Mouse (Mus musculus): ENCODE results near the gene Phactr2. TPM values are rescaled to one million over a fixed set of nuclear protein-coding genes. Genes with fewer than 3 reads are reported as not detected.

Gene Phactr2
- polyA plus RNA-seq, 1 experiment from 2014 or later: 24.7 TPM

DNA sequence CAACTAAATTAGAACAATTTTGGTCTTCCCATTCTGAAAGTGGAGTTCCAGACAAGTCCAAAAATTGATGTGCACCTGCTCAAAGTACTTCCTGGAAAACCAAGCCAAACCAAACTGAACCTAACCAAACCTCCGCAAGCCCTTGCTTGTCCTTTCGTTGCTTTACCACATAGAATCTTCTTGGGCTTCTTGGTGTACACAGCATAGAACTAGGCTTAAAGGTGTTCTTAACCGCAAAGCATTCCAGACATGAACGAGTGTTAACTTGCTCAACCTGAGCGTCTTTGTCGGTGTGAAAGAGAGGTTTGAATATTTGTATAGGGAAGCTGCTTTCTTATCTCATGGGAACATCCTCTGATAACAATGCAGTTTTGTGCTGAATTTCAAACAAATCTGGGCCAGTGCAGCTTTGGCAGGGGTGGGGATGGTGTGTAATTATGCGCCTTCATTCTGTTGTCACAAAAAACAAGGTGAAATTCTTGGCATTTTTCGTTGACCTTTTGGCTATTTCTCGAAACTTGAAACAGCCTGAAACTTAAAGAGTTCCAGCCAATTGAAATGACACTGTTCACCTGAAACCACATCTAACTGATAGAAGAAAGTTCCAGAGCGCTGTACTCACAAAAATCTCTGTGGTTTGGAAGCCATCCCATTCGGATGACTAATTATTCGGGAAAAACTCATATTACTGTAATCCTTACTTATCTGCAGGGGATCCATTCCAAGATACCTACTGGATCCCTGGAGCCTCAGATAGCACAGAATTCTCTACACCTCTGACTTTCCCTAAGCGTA lies 104.4 kb downstream of the Phactr2 start:
- Histone ChIP-seq H3K4me1 (ENCODE audit: insufficient read depth, low read depth, low read length) (no peaks in the 10 kb centered on the region), H3K4me2 (replicated peaks; ENCODE audit: low read depth, low read length) (no peak overlapping the region), H3K9ac (replicated peaks; ENCODE audit: low read depth) (no peak overlapping the region), H3K4me3 (ENCODE audit: low read depth, low read length) (no peak overlapping the region), H3K27ac (ENCODE audit: low read length) (no peak overlapping the region), H3K36me3 (ENCODE audit: insufficient read depth, low read length) (no peaks in the 10 kb centered on the region), H3K9me3 (ENCODE audit: low read length) (no peaks in the 10 kb centered on the region), H3K27me3 (replicated peaks; ENCODE audit: insufficient read depth, low read length) (no peaks in the 10 kb centered on the region)
- WGBS: 54% methylated on average over 13 of the region's 13 CpGs
- ATAC-seq: no peak
- TF ChIP-seq EP300 (IDR thresholded peaks at IDR 0.05) (no peak), CTCF (IDR thresholded peaks at IDR 0.05) (no peak)
- no peak for DNase-seq (ENCODE audit: low spot score)

DNA sequence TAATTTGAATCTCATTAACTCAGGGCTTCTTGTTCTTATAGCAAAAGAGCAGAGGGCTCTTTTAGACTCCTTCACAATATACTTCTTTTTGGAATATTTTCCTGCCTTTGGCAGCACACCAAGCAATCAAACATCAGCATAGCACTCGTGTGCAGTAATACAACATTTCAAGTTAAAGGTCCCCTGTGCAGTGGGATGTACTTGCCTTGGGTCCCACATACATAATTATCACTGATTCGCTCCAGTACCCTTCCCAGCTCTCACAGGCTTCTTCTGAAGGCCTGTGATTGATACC lies 110.0 kb downstream of the Phactr2 start:
- H3K36me3 ChIP-seq (ENCODE audit: insufficient read depth, low read length): no peaks in the 10 kb centered on the region
- no peak overlapping the region for H3K4me3 ChIP-seq (ENCODE audit: low read depth, low read length)
- 40% methylated on average over 2 of the region's 2 CpGs for WGBS
- no peaks in the 10 kb centered on the region for H3K9me3 ChIP-seq (ENCODE audit: low read length)
- H3K4me1 ChIP-seq (ENCODE audit: insufficient read depth, low read depth, low read length): no peaks in the 10 kb centered on the region
- TF ChIP-seq CTCF (IDR thresholded peaks at IDR 0.05): no peak
- TF ChIP-seq EP300 (IDR thresholded peaks at IDR 0.05): no peak
- no peak overlapping the region for H3K9ac ChIP-seq (replicated peaks; ENCODE audit: low read depth)
- ATAC-seq: no peak
- no peak overlapping the region for H3K4me2 ChIP-seq (replicated peaks; ENCODE audit: low read depth, low read length)
- H3K27ac ChIP-seq (ENCODE audit: low read length): no peak overlapping the region
- no peak for DNase-seq (ENCODE audit: low spot score)
- no peaks in the 10 kb centered on the region for H3K27me3 ChIP-seq (replicated peaks; ENCODE audit: insufficient read depth, low read length)

DNA sequence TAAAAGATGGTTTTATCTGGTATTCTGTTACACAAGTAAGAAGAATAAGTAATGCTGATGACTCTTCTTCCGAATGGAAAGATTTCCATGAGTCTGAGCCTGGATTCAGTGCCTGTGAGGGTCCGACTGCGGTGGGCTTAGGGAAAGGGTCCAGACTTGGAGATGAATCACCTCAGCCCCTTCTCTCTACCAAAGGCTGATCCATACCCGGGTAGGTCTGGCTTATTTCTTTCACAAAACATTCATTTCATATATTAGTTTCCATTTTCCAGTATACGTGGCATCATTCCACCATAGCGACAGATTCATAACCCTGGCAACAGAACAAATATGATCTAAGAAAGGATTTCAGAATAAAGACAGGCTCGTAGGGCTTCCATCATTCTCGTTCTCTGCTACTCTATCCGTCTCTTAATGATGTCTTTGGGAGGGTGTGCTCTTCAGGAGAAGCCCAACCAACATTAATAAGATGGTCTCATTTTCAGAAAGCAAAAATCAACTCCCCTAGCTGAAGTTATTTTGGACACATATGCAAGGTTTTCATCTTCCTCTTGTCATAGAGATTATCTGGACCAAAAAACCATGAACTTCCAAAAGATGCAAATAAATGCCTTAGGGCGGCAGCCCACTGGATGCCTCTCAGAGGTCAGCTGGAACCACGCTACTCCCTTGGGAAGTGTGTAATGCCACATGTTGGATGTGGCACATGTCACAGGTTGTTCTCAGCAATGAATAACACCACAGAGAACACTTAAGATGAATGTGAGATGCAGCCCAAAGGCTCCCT lies 110.5 kb downstream of the Phactr2 start:
- ATAC-seq: peak; percentile 28; the same call in 1 of the 2 replicates
- Histone ChIP-seq H3K27ac (ENCODE audit: low read length) (no peak overlapping the region), H3K4me3 (ENCODE audit: low read depth, low read length) (no peak overlapping the region), H3K9ac (replicated peaks; ENCODE audit: low read depth) (no peak overlapping the region), H3K27me3 (replicated peaks; ENCODE audit: insufficient read depth, low read length) (no peaks in the 10 kb centered on the region), H3K9me3 (ENCODE audit: low read length) (no peaks in the 10 kb centered on the region), H3K4me1 (ENCODE audit: insufficient read depth, low read depth, low read length) (no peaks in the 10 kb centered on the region), H3K36me3 (ENCODE audit: insufficient read depth, low read length) (no peaks in the 10 kb centered on the region), H3K4me2 (replicated peaks; ENCODE audit: low read depth, low read length) (no peak overlapping the region)
- 64% methylated on average over 11 of the region's 11 CpGs for WGBS
- TF ChIP-seq EP300 (IDR thresholded peaks at IDR 0.05): no peak
- no peak for TF ChIP-seq CTCF (IDR thresholded peaks at IDR 0.05)
- peak; percentile 31 for DNase-seq (ENCODE audit: low spot score)

DNA sequence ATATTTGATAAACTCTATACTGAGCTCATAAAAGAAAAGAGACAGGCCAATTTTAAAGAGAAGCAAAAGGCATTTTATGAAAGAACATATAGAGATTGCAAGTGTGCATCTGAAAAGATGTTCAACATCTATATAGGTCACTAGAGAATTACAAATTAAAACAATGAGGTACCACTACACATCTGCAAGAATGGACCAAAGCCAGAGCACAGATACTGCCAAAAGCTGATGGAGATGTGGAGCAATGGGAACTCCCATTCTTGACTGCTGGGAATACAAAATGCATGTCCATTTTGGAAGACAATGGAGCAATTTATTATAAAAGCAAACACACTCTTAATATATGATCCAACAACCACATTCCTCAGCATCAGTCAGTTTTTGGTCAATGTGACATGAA lies 113.3 kb downstream of the Phactr2 start:
- DNase-seq (ENCODE audit: low spot score) (no peak), ATAC-seq (no peak)
- H3K4me1 ChIP-seq (ENCODE audit: insufficient read depth, low read depth, low read length): no peaks in the 10 kb centered on the region
- H3K9ac ChIP-seq (replicated peaks; ENCODE audit: low read depth): no peak overlapping the region
- no peaks in the 10 kb centered on the region for H3K36me3 ChIP-seq (ENCODE audit: insufficient read depth, low read length)
- H3K4me3 ChIP-seq (ENCODE audit: low read depth, low read length): no peak overlapping the region
- H3K27ac ChIP-seq (ENCODE audit: low read length): no peak overlapping the region
- no peaks in the 10 kb centered on the region for H3K9me3 ChIP-seq (ENCODE audit: low read length)
- no peak for TF ChIP-seq EP300 (IDR thresholded peaks at IDR 0.05)
- no peak for TF ChIP-seq CTCF (IDR thresholded peaks at IDR 0.05)
- no peak overlapping the region for H3K4me2 ChIP-seq (replicated peaks; ENCODE audit: low read depth, low read length)
- no peaks in the 10 kb centered on the region for H3K27me3 ChIP-seq (replicated peaks; ENCODE audit: insufficient read depth, low read length)

DNA sequence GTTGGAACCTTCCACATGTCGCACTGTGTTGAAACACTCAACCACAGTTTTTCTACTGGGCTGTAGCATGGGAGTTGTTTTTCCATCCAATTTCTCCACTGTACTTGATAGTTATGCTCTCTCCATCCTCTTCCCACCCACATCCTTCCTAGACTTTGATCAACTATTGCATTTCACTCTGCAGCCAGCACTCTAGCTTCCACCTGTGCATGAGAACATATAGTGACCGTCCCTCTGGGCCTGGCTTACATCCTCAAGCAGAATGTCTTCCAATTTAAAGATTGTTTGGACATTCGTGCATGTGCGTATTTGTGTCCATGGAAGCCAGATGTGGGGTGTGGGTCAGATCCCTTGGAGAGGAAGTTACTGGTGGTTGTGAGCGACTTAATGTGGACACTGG lies 114.4 kb downstream of the Phactr2 start:
- H3K27ac ChIP-seq (ENCODE audit: low read length): no peak overlapping the region
- H3K4me2 ChIP-seq (replicated peaks; ENCODE audit: low read depth, low read length): no peak overlapping the region
- H3K27me3 ChIP-seq (replicated peaks; ENCODE audit: insufficient read depth, low read length): no peaks in the 10 kb centered on the region
- H3K36me3 ChIP-seq (ENCODE audit: insufficient read depth, low read length): no peaks in the 10 kb centered on the region
- H3K9me3 ChIP-seq (ENCODE audit: low read length): no peaks in the 10 kb centered on the region
- H3K9ac ChIP-seq (replicated peaks; ENCODE audit: low read depth): no peak overlapping the region
- 87% methylated on average over 5 of the region's 5 CpGs for WGBS
- H3K4me1 ChIP-seq (ENCODE audit: insufficient read depth, low read depth, low read length): no peaks in the 10 kb centered on the region
- TF ChIP-seq CTCF (IDR thresholded peaks at IDR 0.05) (no peak), EP300 (IDR thresholded peaks at IDR 0.05) (no peak)
- DNase-seq (ENCODE audit: low spot score) (no peak), ATAC-seq (no peak)
- no peak overlapping the region for H3K4me3 ChIP-seq (ENCODE audit: low read depth, low read length)

DNA sequence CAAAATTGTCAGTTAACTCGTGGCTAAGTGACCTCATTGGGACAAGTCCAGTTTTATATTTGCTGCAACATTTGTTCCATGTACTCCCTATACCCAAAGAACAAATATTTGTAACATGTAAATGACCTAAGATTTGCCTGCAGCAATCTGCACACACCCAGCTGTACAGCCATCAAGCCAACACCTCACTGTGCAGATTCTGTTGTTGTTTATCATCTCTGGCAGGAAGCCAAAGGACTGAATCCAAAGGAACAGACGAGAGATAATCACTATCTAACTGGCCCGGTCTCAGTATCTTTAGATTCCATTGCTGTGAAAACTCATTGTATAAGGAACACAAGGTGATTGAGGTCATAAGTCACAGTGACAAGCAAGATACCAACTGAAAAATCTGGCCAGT lies 115.5 kb downstream of the Phactr2 start:
- Histone ChIP-seq H3K27ac (ENCODE audit: low read length) (no peak overlapping the region), H3K4me3 (ENCODE audit: low read depth, low read length) (no peak overlapping the region), H3K9me3 (ENCODE audit: low read length) (no peaks in the 10 kb centered on the region), H3K4me1 (ENCODE audit: insufficient read depth, low read depth, low read length) (no peaks in the 10 kb centered on the region), H3K27me3 (replicated peaks; ENCODE audit: insufficient read depth, low read length) (no peaks in the 10 kb centered on the region), H3K4me2 (replicated peaks; ENCODE audit: low read depth, low read length) (no peak overlapping the region), H3K36me3 (ENCODE audit: insufficient read depth, low read length) (no peaks in the 10 kb centered on the region), H3K9ac (replicated peaks; ENCODE audit: low read depth) (no peak overlapping the region)
- peak; percentile 28; the same call in 1 of the 2 replicates for ATAC-seq
- TF ChIP-seq EP300 (IDR thresholded peaks at IDR 0.05) (no peak), CTCF (IDR thresholded peaks at IDR 0.05) (no peak)
- peak; percentile 25 for DNase-seq (ENCODE audit: low spot score)
- WGBS: 18% methylated on average over 3 of the region's 3 CpGs

All from lung, postnatal 0 days (tissue).